Mouse (Mus musculus) monocyte, adult 2 months (primary cell): ENCODE measurements around the gene Scgb1b27.
"Not testable (repeated sequence)": the region's sequence is repeated elsewhere in the genome, so short reads cannot be mapped to it uniquely, and the experiment has no call there.

ENCODE experiments used
- DNase-seq, 2 experiments: peaks; one replicate each; pipeline ENCODE4 v3.0.0; 2022; ENCODE audit warnings: low spot score in 2 of 2, low read depth in 1 of 2

The Scgb1b27 gene

GRCm38 (mm10) chr7:34021183-34021582, at the start of gene Scgb1b27:
Gene Scgb1b27 (plus strand): TSS chr7:34021483.
- not testable (repeated sequence) for DNase-seq

- DNase-seq, result not testable (repeated sequence)
These were observed 39.0 kb upstream of the Scgb1b27 start for GRCm38 (mm10) chr7:33982281-33982680.

DNA sequence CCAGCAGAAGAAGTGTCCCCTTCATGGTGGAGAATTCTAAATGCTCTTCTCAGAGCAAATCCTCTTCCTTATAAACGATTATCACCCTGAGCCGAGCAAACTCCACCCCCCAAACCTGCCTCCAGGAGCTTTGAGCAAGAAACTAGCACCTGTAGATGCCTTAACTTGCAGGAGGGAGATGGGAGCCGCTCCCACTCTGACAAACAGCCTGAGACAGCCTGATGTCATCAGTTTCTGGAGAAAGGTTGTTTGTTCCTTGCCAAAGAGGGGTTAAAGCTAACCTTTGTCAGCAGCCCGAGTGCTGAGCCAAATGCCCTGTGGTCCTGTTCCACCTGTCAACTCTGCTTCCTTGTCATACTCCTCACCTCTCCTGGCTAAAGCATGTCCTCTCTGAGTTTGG, 7.4 kb upstream of the Scgb1b27 start, which contains the start of gene Scgb2b27:
Scgb2b27 (minus strand) TSS at position 101 of the 400 bp plus-strand sequence.
- DNase-seq, result no peak

GRCm38 (mm10) chr7:34025641-34026040, 4.4 kb downstream of the Scgb1b27 start:
- no peak for DNase-seq

GRCm38 (mm10) chr7:34027202-34027601, 5.9 kb downstream of the Scgb1b27 start:
- DNase-seq, result not testable (repeated sequence)

- DNase-seq, result no peak
These were observed 8.7 kb downstream of the Scgb1b27 start for GRCm38 (mm10) chr7:34030026-34030425.

DNA sequence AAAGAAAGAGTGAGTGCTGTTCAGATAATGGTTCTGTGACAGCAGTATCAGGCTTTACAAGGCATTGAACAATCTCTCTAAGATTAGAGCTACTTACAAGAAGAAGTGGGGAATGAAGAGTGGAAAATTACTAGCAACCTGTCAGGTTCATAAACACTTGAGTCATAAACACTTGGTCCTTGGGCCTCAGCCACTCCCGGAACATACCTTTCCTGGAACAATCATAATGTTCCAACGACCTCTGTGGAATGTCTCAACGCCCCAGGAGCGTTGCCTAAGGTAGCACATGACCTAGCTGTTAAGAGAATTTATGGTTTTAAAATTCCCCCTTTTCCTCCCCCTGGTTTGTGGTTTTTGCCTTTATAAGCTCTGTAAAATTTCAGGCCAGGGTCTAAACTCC, 13.3 kb downstream of the Scgb1b27 start:
- not testable (repeated sequence) for DNase-seq

DNA sequence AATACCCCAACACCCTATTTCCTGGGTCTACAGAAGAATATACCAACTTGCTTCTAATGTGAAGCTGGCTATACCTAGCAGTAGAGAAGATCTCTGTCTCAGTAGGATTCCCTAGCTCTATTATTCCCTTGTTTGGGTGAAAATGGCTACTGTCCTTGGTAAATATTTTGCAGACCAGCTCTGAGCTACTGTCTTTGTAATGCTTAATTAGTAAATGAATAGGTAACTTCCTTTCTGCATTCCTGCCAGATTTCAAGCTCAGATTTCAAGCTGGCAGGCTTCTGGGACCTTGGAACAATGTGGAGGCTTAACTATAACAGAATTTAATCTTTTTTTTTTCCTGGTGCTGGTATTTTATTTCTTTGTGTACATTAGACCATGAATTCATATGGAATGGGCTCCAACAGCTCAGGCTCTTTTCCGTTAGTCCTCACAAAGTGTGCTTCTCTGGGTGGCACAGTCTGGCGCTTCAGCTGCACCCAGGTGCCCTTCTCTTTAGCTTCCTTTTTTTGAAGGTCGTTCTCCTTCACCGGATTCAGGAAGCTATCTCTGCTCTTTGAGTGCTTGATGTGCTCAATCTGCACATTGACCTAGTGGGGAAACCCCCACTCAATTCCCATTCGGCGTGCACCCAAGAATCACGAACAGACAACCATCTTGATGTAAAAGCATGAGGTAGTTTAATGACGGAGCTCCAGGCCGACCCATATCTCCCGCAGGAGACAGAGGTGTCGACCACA, 15.0 kb downstream of the Scgb1b27 start:
- not testable (repeated sequence) for DNase-seq

GRCm38 (mm10) chr7:34068132-34068531, 46.8 kb downstream of the Scgb1b27 start:
- DNase-seq, result not testable (repeated sequence)
